Mouse (Mus musculus) embryonic facial prominence, embryonic 11.5 days (tissue): ENCODE results near the gene Chrdl2. TPM values are rescaled to one million over a fixed set of nuclear protein-coding genes. Genes with fewer than 3 reads are reported as not detected.
"Not testable (repeated sequence)": the region's sequence is repeated elsewhere in the genome, so short reads cannot be mapped to it uniquely, and the experiment has no call there.

ENCODE experiments used
- ATAC-seq: fragments of 200-750 bp; cut with Nextera tagmentation; replicated peaks from 2 replicates; pipeline ENCODE4 v1.8.0; 2017; ENCODE audit warnings: low read depth; ENCODE audit not compliant: insufficient number of reproducible peaks, low FRiP score, low TSS enrichment
- DNase-seq: peaks from one replicate; pipeline ENCODE4 v3.0.0-alpha.2; 2015; ENCODE audit warnings: low spot score
- H3K27ac ChIP-seq: fragments of 300-500 bp; sonication (generic); replicated peaks from 2 replicates; pipeline ENCODE4 v1.5.1; 2014; ENCODE audit warnings: mild to moderate bottlenecking, low read depth, low read length, control low read depth
- H3K27me3 ChIP-seq: fragments of 300-500 bp; sonication (generic); 2 replicates; pipeline ENCODE4 v1.6.1; 2014; ENCODE audit warnings: mild to moderate bottlenecking, low read length, moderate library complexity, mixed read lengths; ENCODE audit not compliant: control insufficient read depth, insufficient read depth
- H3K36me3 ChIP-seq: fragments of 300-500 bp; sonication (generic); replicated peaks from 2 replicates; pipeline ENCODE4 v1.6.1; 2014; ENCODE audit warnings: low read depth, mild to moderate bottlenecking, low read length, moderate library complexity, mixed read lengths; ENCODE audit not compliant: control insufficient read depth, insufficient read depth
- H3K4me1 ChIP-seq: fragments of 300-500 bp; sonication (generic); 2 replicates; pipeline ENCODE4 v1.6.1; 2014; ENCODE audit warnings: low read length, mixed read lengths; ENCODE audit not compliant: control insufficient read depth, insufficient read depth
- H3K4me2 ChIP-seq: fragments of 300-500 bp; sonication (generic); 2 replicates; pipeline ENCODE4 v1.6.1; 2014; ENCODE audit warnings: low read depth, mild to moderate bottlenecking, control low read depth, low read length, moderate library complexity
- H3K4me3 ChIP-seq: fragments of 300-500 bp; sonication (generic); 2 replicates; pipeline ENCODE4 v1.5.1; 2014; ENCODE audit warnings: low read depth, low read length, control low read depth
- H3K9ac ChIP-seq: fragments of 300-500 bp; sonication (generic); replicated peaks from 2 replicates; pipeline ENCODE4 v1.6.1; 2014; ENCODE audit warnings: mild to moderate bottlenecking, control low read depth, low read length
- H3K9me3 ChIP-seq: fragments of 300-500 bp; sonication (generic); replicated peaks from 2 replicates; pipeline ENCODE4 v1.6.1; 2016; ENCODE audit warnings: mild to moderate bottlenecking, low read length, inconsistent platforms, mixed read lengths; ENCODE audit not compliant: control insufficient read depth
- WGBS: fragments of 180-500 bp; shearing (Covaris S2); extraction: QIAGEN DNeasy Blood & Tissue Kit; methylation state at CpG from one replicate; pipeline ENCODE4 v1.1.7; 2014; 5-methylcytosine and 5-hydroxymethylcytosine counted together
- polyA plus RNA-seq: library from polyadenylated mRNA; unstranded; fragments of >200 nt; fragmentation: Nextera tagmentation; extraction: Ambion mirVana; gene quantifications from 2 replicates; pipeline ENCODE4 v1.2.1, GENCODE M21; 2014

Gene Chrdl2
- polyA plus RNA-seq, 1 experiment from 2014 or later: 0.49 TPM

GRCm38 (mm10) chr7:99966011-99966721, 39.8 kb upstream of the Chrdl2 start:
- DNase-seq (no peak), ATAC-seq (no peak)
- no peaks in the 10 kb centered on the region for H3K27me3 ChIP-seq
- no peaks in the 10 kb centered on the region for H3K36me3 ChIP-seq
- 0 out of 2 replicates have a peak overlapping the region, but pooled peaks have one; percentile 8 for H3K27ac ChIP-seq
- no peak overlapping the region for H3K9ac ChIP-seq
- peaks cover 2% of the 10 kb centered on the region; the same call in 1 of the 2 replicates for H3K4me1 ChIP-seq
- WGBS: 59% methylated on average over 9 of the region's 9 CpGs
- H3K4me2 ChIP-seq: no peak overlapping the region
- H3K4me3 ChIP-seq: no peak overlapping the region
- H3K9me3 ChIP-seq: no peaks in the 10 kb centered on the region

- Histone ChIP-seq H3K4me1 (peaks cover 2% of the 10 kb centered on the region; the same call in 1 of the 2 replicates), H3K27me3 (no peaks in the 10 kb centered on the region), H3K36me3 (no peaks in the 10 kb centered on the region), H3K9me3 (no peaks in the 10 kb centered on the region), H3K27ac (no peak overlapping the region), H3K9ac (no peak overlapping the region), H3K4me2 (no peak overlapping the region), H3K4me3 (no peak overlapping the region)
- 89% methylated on average over 4 of the region's 4 CpGs for WGBS
- DNase-seq (no peak), ATAC-seq (no peak)
Measured at GRCm38 (mm10) chr7:99969151-99969550, 36.8 kb upstream of the Chrdl2 start.

- WGBS: 80% methylated on average over 2 of the region's 2 CpGs
- ATAC-seq (no peak), DNase-seq (no peak)
- H3K9ac ChIP-seq: no peak overlapping the region
- no peaks in the 10 kb centered on the region for H3K27me3 ChIP-seq
- no peak overlapping the region for H3K4me2 ChIP-seq
- H3K4me3 ChIP-seq: no peak overlapping the region
- no peaks in the 10 kb centered on the region for H3K4me1 ChIP-seq
- H3K27ac ChIP-seq: no peak overlapping the region
- H3K36me3 ChIP-seq: no peaks in the 10 kb centered on the region
- H3K9me3 ChIP-seq: no peaks in the 10 kb centered on the region
Measured at GRCm38 (mm10) chr7:99971926-99972325, 34.0 kb upstream of the Chrdl2 start.

- H3K9me3 ChIP-seq, DNase-seq, H3K4me2 ChIP-seq, H3K4me3 ChIP-seq, H3K36me3 ChIP-seq, H3K4me1 ChIP-seq, ATAC-seq, H3K27me3 ChIP-seq, H3K27ac ChIP-seq, H3K9ac ChIP-seq: not testable (repeated sequence)
- 82% methylated on average over 3 of the region's 3 CpGs for WGBS
Measured at GRCm38 (mm10) chr7:99972912-99973311, 33.1 kb upstream of the Chrdl2 start.

GRCm38 (mm10) chr7:99974208-99974970, 31.6 kb upstream of the Chrdl2 start:
- H3K27me3 ChIP-seq: no peaks in the 10 kb centered on the region
- no peak overlapping the region for H3K4me2 ChIP-seq
- DNase-seq: no peak
- H3K9ac ChIP-seq: no peak overlapping the region
- 84% methylated on average over 10 of the region's 10 CpGs for WGBS
- no peaks in the 10 kb centered on the region for H3K36me3 ChIP-seq
- no peak overlapping the region for H3K4me3 ChIP-seq
- no peak overlapping the region for H3K27ac ChIP-seq
- no peaks in the 10 kb centered on the region for H3K4me1 ChIP-seq
- ATAC-seq: no peak
- H3K9me3 ChIP-seq: no peaks in the 10 kb centered on the region

- Histone ChIP-seq H3K27ac (no peak overlapping the region), H3K27me3 (no peaks in the 10 kb centered on the region), H3K9ac (no peak overlapping the region), H3K4me3 (no peak overlapping the region), H3K4me2 (no peak overlapping the region), H3K4me1 (no peaks in the 10 kb centered on the region), H3K9me3 (no peaks in the 10 kb centered on the region), H3K36me3 (no peaks in the 10 kb centered on the region)
- DNase-seq: no peak
- no peak for ATAC-seq
- 90% methylated on average over 5 of the region's 5 CpGs for WGBS
Measured at GRCm38 (mm10) chr7:99975819-99976575, 30.0 kb upstream of the Chrdl2 start.

- WGBS: 83% methylated on average over 2 of the region's 2 CpGs
- H3K9me3 ChIP-seq: no peaks in the 10 kb centered on the region
- H3K27me3 ChIP-seq: no peaks in the 10 kb centered on the region
- H3K4me3 ChIP-seq: no peak overlapping the region
- DNase-seq (no peak), ATAC-seq (no peak)
- no peak overlapping the region for H3K9ac ChIP-seq
- no peak overlapping the region for H3K27ac ChIP-seq
- H3K4me1 ChIP-seq: no peaks in the 10 kb centered on the region
- no peaks in the 10 kb centered on the region for H3K36me3 ChIP-seq
- no peak overlapping the region for H3K4me2 ChIP-seq
Measured at GRCm38 (mm10) chr7:99978041-99978440, 27.9 kb upstream of the Chrdl2 start.
